Mouse (Mus musculus): ENCODE data around the gene Treml2.
"Not testable (repeated sequence)": the region's sequence is repeated elsewhere in the genome, so short reads cannot be mapped to it uniquely, and the experiment has no call there.

The Treml2 gene

GRCm38 (mm10) chr17:48346834-48347233, 47.5 kb downstream of the Treml2 start:
- DNase-seq (ENCODE audit: low read depth in 1 of 2, low spot score in 2 of 2) = no peak

DNA sequence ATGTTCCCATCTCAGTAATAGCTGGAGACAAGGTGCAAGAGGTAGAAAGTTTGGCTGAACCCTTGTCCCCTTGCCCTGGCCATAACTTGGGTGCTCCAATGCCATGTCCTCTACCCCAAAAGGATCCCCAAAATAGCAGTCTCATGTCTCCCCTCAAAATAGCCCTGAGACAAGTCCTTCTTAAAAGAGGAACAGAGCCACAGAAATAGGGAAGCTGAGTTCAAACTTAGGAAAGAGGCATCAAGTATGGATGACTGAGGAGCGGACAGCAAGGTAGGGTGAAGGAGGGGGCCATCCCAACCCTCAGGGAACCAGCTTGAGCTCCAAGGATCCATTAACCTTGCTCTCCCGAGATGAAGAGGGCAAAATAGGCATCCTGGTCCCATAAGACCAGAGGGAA, 48.0 kb downstream of the Treml2 start:
- no peak for DNase-seq (ENCODE audit: low read depth in 1 of 2, low spot score in 2 of 2)

DNA sequence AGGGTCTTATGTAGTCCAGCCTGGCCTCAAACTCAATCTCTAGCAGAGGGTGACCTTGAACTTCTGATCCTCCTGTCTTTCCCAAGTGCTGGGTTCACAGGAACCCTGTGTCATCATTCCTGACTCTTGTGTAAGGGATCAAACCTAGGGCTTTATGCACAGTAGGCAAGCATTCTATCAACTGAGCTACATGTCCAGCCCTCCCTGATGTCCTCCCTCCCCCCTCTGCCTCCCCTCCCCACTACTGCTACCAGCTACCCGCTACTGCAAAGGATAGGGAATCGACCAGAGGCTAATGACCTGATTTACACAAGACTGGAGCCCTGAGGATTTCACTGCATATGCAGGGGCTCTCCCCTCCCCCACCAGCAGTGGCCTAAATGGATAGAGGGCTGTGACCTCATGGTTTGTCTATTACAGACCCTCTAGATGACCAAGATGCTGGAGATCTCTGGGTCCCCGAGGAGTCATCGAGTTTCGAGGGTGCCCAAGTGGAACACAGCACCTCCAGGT, 51.4 kb downstream of the Treml2 start:
- no peak for DNase-seq (ENCODE audit: low read depth in 1 of 2, low spot score in 2 of 2)

DNA sequence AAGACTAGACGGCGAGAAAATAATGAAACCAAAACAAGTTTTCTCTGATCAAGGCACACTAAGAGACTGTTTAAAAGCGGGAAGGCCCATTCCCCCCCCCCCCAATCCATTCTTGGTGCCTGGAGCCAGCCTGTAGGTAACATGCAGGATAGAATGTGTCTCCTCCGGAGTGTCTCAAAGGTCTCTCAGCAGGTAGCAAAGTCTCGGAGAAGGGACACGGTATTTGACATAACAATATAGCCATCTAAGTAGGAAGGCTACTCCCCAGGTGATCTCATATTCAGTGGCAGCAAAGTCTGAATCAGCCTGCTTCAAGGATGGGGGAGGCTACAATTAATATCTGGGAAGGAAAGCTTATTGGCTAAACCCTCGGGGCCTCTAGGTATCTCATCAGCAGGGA, 53.7 kb downstream of the Treml2 start:
- DNase-seq (ENCODE audit: low read depth in 1 of 2, low spot score in 2 of 2) = not testable (repeated sequence)

GRCm38 (mm10) chr17:48355822-48356221, 56.5 kb downstream of the Treml2 start:
- DNase-seq (ENCODE audit: low read depth in 1 of 2, low spot score in 2 of 2) = no peak

DNA sequence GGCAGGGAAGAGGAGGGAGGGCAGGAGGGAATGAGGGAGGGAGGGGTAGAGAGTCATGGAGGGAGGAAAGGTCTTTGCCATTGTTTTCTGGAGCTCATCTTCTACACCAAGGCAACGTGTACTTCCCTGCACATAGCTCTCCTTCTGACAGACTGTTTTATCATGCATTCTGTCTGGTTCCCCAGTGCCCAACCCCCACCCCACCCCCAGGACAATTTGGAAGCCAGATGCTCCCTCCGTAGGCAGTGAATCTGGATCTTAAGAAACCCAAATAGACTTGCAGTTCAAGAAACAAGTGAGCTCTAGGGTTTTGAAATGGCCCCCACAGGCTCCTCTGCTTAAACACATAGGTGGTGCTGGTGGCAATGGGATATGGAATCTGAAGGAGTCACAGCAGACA, 58.6 kb downstream of the Treml2 start:
- DNase-seq (ENCODE audit: low read depth in 1 of 2, low spot score in 2 of 2) = no peak

GRCm38 (mm10) chr17:48359616-48360015, 60.3 kb downstream of the Treml2 start, which contains the start of gene Treml1:
Gene Treml1 (plus strand): TSS chr17:48359916.
- no peak for DNase-seq (ENCODE audit: low read depth in 1 of 2, low spot score in 2 of 2)

GRCm38 (mm10) chr17:48360462-48360861, 61.2 kb downstream of the Treml2 start:
- DNase-seq (ENCODE audit: low read depth in 1 of 2, low spot score in 2 of 2) = no peak
